Mouse (Mus musculus) left cerebral cortex, postnatal 4 days (tissue): ENCODE data around the gene Erich6b. TPM values are rescaled to one million over a fixed set of nuclear protein-coding genes. Genes with fewer than 3 reads are reported as not detected.

ENCODE experiments used
- DNase-seq: peaks from one replicate; pipeline ENCODE4 v3.0.0-alpha.2; 2022
- intact Hi-C: fragments of 180-260 bp; cut with DNase I; formaldehyde crosslinking; loops from one replicate; pipeline ENCODE4 v1.15.1; 2025
- total RNA-seq, 2 experiments: library from RNA; stranded (reverse); gene quantifications; 2 replicates each; pipeline ENCODE4 v1.2.3; 2021

Gene Erich6b
- total RNA-seq, 2 experiments from 2014 or later, result not detected

DNA sequence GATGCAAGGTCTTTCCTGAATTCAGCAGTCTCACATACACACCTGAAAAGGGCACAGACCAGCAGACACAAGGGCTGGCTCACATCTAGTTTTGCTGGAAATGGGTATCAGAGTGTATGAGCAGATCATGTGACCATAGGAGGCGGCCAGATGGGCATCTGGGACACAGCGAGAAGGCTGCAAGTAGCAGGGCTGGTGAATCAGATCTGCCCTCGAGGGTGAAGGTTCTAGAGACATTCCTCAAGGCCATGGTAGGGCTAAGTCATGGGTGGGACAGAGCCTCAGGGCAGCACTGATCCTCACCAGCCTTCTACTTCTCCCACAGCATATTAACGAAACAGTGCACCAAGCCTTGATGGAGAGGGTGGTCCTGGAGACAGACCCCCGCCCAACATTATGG is 54.0 kb downstream of the Erich6b start:
- DNase-seq, result no peak
- intact Hi-C loops, result no loop called here

DNA sequence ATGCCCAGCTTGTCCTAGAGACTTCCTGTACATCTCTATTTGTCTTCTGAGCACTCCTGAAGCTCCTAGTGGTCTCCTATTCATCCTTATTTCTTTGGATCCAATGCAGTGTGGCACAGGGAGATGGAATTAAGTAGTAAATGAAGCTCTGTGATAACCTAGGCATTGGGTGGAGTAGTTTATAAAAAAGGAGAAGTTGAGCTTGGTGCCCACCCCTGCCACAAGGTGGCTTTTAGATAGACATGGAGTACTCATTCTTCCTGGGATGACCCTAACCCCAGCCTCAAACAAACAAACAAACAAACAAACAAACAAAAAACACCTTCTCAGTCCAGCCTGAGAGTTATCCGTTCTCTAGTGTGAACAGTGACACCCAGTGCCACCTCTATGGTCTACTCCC is 55.9 kb downstream of the Erich6b start:
- DNase-seq, result no peak
- intact Hi-C loops, result no loop called here

DNA sequence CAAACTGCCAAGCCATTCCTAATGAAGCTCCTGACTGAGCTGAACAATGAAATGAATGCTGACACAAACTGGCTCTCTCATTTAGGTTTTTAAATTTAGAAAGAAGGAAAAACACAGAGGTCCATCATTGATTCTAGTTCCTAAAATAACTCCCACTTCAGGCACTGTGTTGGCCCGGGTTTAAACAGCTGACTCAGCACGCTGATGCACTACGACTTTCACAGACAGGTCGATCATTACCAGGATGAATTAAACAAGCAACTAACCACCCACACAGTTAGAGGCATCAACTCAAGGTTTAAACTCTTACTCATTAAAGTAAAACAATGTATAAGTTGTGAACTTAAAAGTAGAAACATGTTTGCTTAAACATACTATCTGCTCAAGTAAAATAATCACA is 64.6 kb downstream of the Erich6b start:
- intact Hi-C loops, result no loop called here
- no peak for DNase-seq

DNA sequence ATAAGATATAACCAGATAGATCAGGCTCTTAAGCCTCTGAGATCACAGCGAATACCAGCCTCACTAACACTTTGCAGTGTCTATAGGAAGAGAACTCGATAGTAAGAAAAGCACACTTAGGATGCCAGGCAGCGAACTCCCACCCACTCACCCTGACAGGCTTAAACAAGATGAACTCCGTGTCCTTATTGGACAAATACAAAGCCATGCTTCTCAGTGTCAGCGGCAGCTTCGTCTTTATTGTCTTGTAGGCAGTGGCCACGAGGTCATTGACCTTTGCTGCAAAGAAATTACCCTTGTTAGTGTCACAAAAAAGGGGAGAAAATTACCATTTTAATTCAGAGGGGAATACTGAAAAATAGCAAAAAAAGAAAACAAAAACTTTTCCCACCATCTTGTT is 65.7 kb downstream of the Erich6b start:
- intact Hi-C loops, result no loop called here
- no peak for DNase-seq

DNA sequence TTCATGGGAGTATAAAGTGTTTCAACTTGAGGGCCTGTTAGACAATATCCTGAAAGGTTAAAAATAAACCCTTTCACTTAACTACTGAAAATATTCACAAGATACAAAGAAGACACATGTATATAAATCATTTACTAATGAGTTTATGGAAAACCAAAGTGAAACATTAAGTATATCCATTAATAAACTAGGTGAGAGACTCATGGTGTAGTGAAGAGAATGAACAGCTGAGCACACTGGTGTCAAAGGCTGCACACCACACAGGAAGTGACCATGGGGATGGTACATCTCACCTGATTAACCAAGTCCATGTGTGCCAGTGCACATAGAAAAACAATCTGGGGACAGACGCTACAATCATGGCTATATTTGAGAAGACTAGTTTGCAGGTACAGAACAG is 66.9 kb downstream of the Erich6b start:
- DNase-seq, result no peak
- intact Hi-C loops, result no loop called here

DNA sequence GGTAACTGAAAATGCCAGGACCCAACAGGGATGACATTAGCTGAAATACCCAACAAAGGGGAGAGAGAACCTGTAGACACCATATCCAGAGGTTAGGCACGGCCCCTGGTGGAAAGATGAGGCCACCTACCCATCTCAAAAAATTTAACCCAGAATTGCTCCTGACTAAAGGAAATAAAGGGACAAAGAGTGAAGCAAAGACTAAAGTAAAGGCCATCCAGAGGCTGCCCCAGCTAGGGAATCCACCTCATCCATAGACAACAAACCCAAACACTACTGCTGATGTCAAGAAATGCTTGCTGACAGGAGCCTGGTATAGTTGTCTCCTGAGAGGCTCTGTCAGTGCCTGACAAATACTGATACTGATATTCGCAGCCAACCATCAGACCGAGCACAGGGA is 69.7 kb downstream of the Erich6b start:
- intact Hi-C loops, result loop anchor here (5.0 kb wide), 1 partner anchor 69 kb away; the partner anchor contains the start of gene Erich6b
- DNase-seq, result no peak

DNA sequence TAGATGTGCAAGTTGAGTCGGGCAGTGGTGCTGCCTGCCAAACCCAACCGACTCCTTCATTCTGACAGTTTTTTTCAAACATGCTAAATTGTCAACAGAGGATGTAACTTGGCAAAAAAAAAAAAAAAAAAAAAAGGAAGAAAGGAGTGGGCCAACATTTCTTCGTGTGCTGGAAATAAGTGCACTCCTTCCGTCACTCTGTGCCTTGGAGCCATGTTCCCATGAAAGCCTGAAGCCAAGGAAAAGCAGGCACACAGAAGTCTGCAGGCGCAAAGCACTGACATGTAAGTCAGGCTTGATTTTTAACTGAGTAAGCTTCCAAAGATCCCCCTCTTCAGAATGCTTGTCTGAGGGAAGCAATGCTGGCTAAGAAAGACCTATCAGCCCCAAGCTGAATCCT is 70.6 kb downstream of the Erich6b start:
- intact Hi-C loops, result loop anchor here (5.0 kb wide), 1 partner anchor 70 kb away; the partner anchor contains the start of gene Erich6b
- no peak for DNase-seq

DNA sequence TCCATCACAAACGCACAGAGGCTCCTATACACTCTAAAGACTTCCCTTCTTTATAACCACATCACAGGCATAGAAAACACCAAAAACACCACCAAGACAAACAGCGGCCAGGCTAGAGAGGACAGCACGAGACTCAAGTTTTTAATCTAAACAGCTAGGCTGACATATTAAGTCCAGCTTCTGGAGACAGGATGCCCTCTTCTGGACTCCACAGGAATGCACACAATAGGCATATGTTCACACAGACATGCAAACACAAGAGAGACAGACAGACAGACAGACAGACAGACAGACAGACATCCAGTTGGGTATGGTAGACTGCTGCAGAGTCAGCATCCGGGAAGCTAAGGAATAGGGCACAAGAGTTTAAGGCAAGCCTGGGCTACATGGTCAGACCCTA is 71.6 kb downstream of the Erich6b start:
- no peak for DNase-seq
- intact Hi-C loops, result loop anchor here (5.0 kb wide), 1 partner anchor 71 kb away; the partner anchor contains the start of gene Erich6b

DNA sequence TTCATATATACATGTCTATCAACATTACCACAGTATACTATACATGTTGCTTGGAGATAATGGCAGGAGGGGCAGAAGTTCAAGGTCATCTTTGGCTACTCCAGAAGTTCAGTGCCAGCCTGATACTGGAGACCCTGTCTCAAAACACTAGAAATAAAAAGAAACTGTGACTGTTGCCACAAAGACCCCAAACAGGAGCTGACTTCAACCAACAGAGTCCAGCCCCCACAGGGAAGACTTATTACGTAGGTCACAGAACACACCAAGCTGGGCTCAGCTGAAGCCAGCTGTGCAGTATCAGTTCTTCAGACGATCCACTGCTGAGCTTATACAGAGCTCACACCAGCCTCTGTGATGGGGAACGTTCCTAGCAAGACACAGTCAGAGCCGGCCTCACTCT is 74.4 kb downstream of the Erich6b start:
- intact Hi-C loops, result no loop called here
- no peak for DNase-seq

Other genes starting within 250 kb of the Erich6b start
- gene Siah3, start 186.3 kb upstream of the Erich6b start, total RNA-seq, result 10 to 100 TPM in 1 of 2 experiments, 1 to 10 TPM in 1; 9.5 to 10.1 TPM
- gene Spert, start 49.1 kb upstream of the Erich6b start, total RNA-seq, result not detected
- gene Cog3, start 112.3 kb downstream of the Erich6b start, total RNA-seq, result 10 to 100 TPM; 24.3 to 24.5 TPM
- gene Slc25a30, start 144.8 kb downstream of the Erich6b start, total RNA-seq, result 10 to 100 TPM; 19.4 to 23.9 TPM
- 1,000 to 10,000 TPM; 1,734 to 1,903 TPM for gene Tpt1, start 202.8 kb downstream of the Erich6b start, total RNA-seq